Mouse (Mus musculus): ENCODE results near the gene Zfp771.

DNA sequence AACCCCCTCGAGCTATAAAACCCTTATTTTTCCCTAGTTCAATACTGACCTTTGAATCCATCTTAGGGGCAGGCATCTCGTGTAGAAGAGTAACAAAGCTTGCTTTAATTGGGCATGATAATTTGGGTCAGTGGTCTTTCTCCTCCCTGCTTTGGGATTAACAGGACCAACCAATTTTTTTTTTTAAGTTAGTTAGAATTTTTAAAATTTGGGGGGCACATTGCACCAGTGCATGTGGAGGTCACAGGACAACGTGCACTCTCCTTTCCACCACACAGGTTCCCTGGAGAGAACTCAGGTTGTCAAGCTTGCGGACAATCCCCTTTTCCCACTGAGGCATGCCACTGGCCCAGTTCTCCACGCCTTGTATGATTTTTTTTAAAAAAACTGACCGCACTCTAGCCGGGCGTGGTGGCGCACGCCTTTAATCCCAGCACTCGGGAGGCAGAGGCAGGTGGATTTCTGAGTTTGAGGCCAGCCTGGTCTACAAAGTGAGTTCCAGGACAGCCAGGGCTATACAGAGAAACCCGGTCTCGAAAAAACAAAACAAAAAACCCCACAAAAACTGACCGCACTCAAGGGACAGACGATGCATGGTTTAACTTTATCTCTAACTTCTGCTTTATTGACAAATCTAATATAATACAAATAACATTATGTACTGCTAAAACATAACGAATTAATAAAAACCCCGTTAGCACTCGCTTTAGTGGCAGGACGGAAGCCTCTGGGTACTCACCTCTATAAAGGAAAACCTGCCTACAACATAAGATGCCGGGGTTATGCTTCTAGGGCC is 12.1 kb upstream of the Zfp771 start:
- no peak for TF ChIP-seq GATA1 (IDR thresholded peaks at IDR 0.05; ENCODE audit: borderline replicate concordance, low read length)
- TF ChIP-seq FLI1 (IDR thresholded peaks at IDR 0.05; ENCODE audit: low read length): no peak

Measured in megakaryocyte, embryonic 14.5 days (primary cell).